Mouse (Mus musculus) heart, postnatal 0 days (tissue): Measurements from ENCODE around the gene Rps28.

Experiments used
- CTCF ChIP-seq: IDR thresholded peaks from 2 replicates; pipeline ENCODE4 v1.5.1; 2016; ENCODE audit warnings: antibody characterized with exemption, control low read depth, low read depth
- EP300 ChIP-seq: IDR thresholded peaks from 2 replicates; pipeline ENCODE4 v1.6.1; 2016; ENCODE audit warnings: antibody characterized with exemption, low read depth

DNA sequence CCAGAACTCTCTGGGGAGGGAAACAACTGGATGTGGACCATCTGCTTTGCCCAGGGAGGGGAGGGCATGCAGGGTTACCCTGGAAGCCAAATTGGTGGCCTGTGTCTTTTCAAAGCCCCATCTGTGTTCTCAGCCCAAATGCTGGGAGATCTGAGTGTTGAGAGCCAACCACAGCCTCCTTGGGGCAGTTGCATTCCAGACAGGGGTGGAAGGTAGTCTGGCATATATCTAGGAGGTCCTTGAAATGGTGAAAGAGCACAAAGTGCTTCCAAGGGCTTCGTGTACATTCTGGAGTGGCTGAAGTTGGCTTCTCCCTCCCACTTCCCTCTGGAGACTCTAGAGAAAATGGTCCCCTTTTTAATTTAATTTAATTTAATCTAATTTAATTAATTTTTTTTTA, 19.6 kb downstream of the Rps28 start:
- TF ChIP-seq CTCF (no peak), EP300 (0 out of 2 replicates have a peak, but pooled peaks have one; percentile 29)
